Mouse (Mus musculus) midbrain, postnatal 0 days (tissue): ENCODE results near the gene Trmt5. TPM values are rescaled to one million over a fixed set of nuclear protein-coding genes. Genes with fewer than 3 reads are reported as not detected.

Source experiments
- ATAC-seq: fragments of 200-750 bp; cut with Nextera tagmentation; 2 replicates; pipeline ENCODE4 v1.8.0; 2017; ENCODE audit warnings: moderate number of reproducible peaks, mild to moderate bottlenecking, moderate TSS enrichment, moderate library complexity; ENCODE audit not compliant: low FRiP score
- DNase-seq: peaks from one replicate; pipeline ENCODE4 v3.0.0-alpha.2; 2015; ENCODE audit warnings: low spot score
- H3K27ac ChIP-seq: fragments of 300-500 bp; sonication (generic); 2 replicates; pipeline ENCODE4 v1.5.1; 2014; ENCODE audit warnings: low read depth, mild to moderate bottlenecking, low read length, mixed read lengths
- H3K27me3 ChIP-seq: fragments of 300-500 bp; sonication (generic); 2 replicates; pipeline ENCODE4 v1.6.1; 2014; ENCODE audit warnings: low read length, control low read depth, mixed read lengths; ENCODE audit not compliant: insufficient read depth
- H3K36me3 ChIP-seq: fragments of 300-500 bp; sonication (generic); 2 replicates; pipeline ENCODE4 v1.6.1; 2014; ENCODE audit warnings: low read length, control low read depth, mixed read lengths; ENCODE audit not compliant: insufficient read depth
- H3K4me1 ChIP-seq: fragments of 300-500 bp; sonication (generic); 2 replicates; pipeline ENCODE4 v1.6.1; 2014; ENCODE audit warnings: mild to moderate bottlenecking, control low read depth, antibody characterized with exemption, low read length, mixed read lengths; ENCODE audit not compliant: insufficient read depth
- H3K4me2 ChIP-seq: fragments of 300-500 bp; sonication (generic); 2 replicates; pipeline ENCODE4 v1.6.1; 2014; ENCODE audit warnings: low read depth, mild to moderate bottlenecking, low read length, mixed read lengths; ENCODE audit not compliant: poor library complexity, severe bottlenecking
- H3K4me3 ChIP-seq: fragments of 300-500 bp; sonication (generic); 2 replicates; pipeline ENCODE4 v1.5.1; 2014; ENCODE audit warnings: low read depth, mild to moderate bottlenecking, low read length, moderate library complexity
- H3K9ac ChIP-seq: fragments of 300-500 bp; sonication (generic); replicated peaks from 2 replicates; pipeline ENCODE4 v1.6.1; 2014; ENCODE audit warnings: mild to moderate bottlenecking, low read length, moderate library complexity, mixed read lengths; ENCODE audit not compliant: poor library complexity, severe bottlenecking
- H3K9me3 ChIP-seq: fragments of 300-500 bp; sonication (generic); 2 replicates; pipeline ENCODE4 v1.6.1; 2016; ENCODE audit warnings: low read length, control low read depth
- CTCF ChIP-seq: IDR thresholded peaks from 2 replicates; pipeline ENCODE4 v1.5.1; 2016; ENCODE audit warnings: antibody characterized with exemption, mild to moderate bottlenecking
- WGBS: fragments of 180-500 bp; shearing (Covaris S2); extraction: QIAGEN DNeasy Blood & Tissue Kit; methylation state at CpG from one replicate; pipeline ENCODE4 v1.1.7; 2014; 5-methylcytosine and 5-hydroxymethylcytosine counted together
- polyA plus RNA-seq: library from polyadenylated mRNA; unstranded; fragments of >200 nt; fragmentation: Nextera tagmentation; extraction: Ambion mirVana; gene quantifications from 2 replicates; pipeline ENCODE4 v1.2.1, GENCODE M21; 2015
- total RNA-seq: library from RNA; depleted of rRNA; stranded (reverse); fragments of >200 nt; gene quantifications from 2 replicates; pipeline ENCODE4 v1.2.3, GENCODE M21; 2014; rRNA removed

Trmt5 gene
- 9.4 and 12.2 TPM in 2 replicates for total RNA-seq
- 13.4 and 15.9 TPM in 2 replicates for polyA plus RNA-seq

DNA sequence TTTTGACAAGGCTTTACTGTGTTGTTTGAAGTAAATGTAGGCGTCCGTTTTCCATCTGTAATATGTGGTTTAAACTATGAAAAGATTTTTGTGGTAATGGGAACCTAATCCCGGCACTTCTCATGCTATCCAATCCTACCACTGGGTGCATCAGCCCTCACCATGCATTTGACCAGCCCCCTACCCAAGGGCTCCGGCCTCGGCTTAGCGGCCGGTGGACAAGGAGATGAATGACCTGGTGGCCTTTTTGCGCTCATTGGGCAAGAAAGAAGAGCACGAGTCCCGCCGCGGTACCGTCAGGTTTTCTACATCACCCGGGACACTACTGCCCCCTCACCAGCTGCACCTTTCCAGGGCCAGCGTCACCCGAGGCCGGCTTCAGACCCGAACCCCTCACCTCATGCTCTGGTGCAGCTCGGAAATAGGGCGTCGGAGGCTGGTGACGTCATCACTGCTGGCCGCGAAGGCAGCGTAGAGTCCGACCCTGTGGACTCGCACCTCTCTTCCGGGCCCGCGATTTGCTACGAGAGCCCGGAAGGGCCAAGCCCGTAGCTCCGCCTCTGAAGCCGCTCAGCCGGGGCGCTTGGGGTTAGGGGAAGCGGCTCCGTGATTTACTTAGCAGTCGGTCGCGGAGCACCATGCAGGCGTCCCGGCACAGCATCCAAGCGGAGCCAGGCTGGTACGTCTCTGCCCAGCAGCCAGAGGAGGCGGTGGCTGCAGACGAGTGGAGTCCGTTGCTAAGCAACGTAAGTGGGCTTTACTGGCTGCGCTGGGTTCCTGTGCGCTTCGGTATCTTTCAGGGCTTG lies at the start of gene Trmt5, which contains the start of gene Slc38a6:
Gene Trmt5, minus strand, starts transcription at position 424 of the 806 bp plus-strand sequence.
Gene Slc38a6, plus strand, starts transcription at position 493 of the 806 bp plus-strand sequence.
- Histone ChIP-seq H3K9me3 (no peaks in the 10 kb centered on the region), H3K27ac (peak within 1 kb of the TSS; percentile 76), H3K4me2 (peak within 1 kb of the TSS; percentile 64), H3K4me1 (peaks cover 12% of the 10 kb centered on the region; the same call in 1 of the 2 replicates), H3K36me3 (no peaks in the 10 kb centered on the region), H3K27me3 (no peaks in the 10 kb centered on the region), H3K9ac (peak within 1 kb of the TSS; percentile 77), H3K4me3 (peak within 1 kb of the TSS; percentile 70)
- 0 out of 2 replicates have a peak, but pooled peaks have one; percentile 17 for TF ChIP-seq CTCF
- peak; percentile 96 for DNase-seq
- WGBS: under 1% methylated on average over 53 of the region's 53 CpGs
- ATAC-seq: peak; percentile 97

DNA sequence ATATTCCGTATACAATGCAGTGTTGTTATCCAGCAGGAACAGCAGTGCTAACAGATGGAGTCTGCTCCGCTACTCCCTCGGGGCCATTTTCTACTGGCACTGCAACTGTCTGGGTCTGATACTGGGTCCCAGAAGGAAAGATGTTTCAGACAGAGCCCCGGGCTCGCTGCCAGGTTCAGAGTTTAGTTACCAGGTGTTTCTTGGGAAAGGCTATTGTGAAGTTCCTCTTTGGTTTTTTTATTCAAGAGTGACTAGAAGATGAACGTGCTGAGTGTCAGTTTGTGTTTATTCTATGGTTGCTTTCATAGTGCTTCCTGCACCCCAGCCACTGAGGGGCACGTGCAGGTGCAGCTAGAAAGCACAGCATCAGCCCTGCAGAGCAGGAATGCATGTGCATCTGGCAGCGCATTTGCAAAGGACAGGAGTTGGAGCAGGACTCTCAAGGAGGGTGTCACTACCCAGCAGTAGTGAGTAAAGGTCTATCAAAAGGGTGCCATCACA lies 47.6 kb upstream of the Trmt5 start:
- Histone ChIP-seq H3K4me3 (no peak overlapping the region), H3K27me3 (no peaks in the 10 kb centered on the region), H3K36me3 (0 out of 2 replicates have a peak, but pooled peaks cover 2% of the 10 kb centered on the region), H3K27ac (no peak overlapping the region), H3K9me3 (no peaks in the 10 kb centered on the region), H3K4me1 (no peaks in the 10 kb centered on the region), H3K4me2 (no peak overlapping the region), H3K9ac (no peak overlapping the region)
- peak; percentile 62 for DNase-seq
- 55% methylated on average over 8 of the region's 8 CpGs for WGBS
- no peak for ATAC-seq
- TF ChIP-seq CTCF: no peak

DNA sequence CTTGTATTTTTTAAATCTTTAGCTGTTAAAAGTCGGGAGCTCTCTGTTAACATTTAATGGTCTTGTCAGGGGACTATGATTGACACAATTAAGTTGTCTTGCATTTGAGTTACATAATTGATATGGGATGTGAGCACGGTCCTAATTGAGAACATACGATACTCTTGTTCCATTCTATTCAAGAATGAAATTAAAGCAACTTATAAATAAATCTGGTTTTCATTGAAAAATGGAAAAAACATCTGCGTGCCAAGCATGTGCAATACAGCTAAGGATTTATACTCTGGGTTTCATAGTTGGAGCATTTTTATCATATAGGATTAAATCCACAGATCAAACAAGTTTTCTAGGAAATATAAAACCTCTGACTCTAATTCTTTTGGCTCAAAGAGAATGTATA lies 46.2 kb upstream of the Trmt5 start:
- H3K4me2 ChIP-seq: no peak overlapping the region

DNA sequence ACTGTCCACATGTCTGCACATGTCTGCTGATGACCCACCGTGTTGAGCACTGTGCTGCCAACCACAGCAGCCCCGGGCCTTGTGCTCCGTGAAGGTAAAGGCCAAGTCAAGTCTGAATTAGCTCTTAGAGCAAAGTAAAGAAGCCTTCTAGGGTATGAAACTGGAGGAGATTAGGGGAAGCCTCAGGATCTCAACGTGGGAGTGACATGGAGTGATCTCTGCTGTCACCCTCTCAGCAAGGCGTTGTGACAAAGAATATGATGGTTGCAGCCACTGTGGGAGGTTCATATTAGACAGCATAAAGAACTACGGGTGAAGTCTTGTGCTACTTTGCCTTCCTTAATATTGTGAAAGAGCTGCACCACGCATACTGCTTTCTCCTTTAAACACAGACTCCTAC lies 43.7 kb upstream of the Trmt5 start:
- WGBS: 78% methylated on average over 7 of the region's 7 CpGs
- TF ChIP-seq CTCF: no peak

More for the DNA sequence above, 46.2 kb upstream of the Trmt5 start:
- Histone ChIP-seq H3K9ac (no peak overlapping the region), H3K4me1 (no peaks in the 10 kb centered on the region), H3K27me3 (no peaks in the 10 kb centered on the region), H3K36me3 (0 out of 2 replicates have a peak, but pooled peaks cover 2% of the 10 kb centered on the region), H3K4me3 (no peak overlapping the region), H3K27ac (no peak overlapping the region), H3K9me3 (no peaks in the 10 kb centered on the region)
- ATAC-seq: no peak
- TF ChIP-seq CTCF: no peak
- 77% methylated on average over 4 of the region's 4 CpGs for WGBS
- DNase-seq: no peak

DNA sequence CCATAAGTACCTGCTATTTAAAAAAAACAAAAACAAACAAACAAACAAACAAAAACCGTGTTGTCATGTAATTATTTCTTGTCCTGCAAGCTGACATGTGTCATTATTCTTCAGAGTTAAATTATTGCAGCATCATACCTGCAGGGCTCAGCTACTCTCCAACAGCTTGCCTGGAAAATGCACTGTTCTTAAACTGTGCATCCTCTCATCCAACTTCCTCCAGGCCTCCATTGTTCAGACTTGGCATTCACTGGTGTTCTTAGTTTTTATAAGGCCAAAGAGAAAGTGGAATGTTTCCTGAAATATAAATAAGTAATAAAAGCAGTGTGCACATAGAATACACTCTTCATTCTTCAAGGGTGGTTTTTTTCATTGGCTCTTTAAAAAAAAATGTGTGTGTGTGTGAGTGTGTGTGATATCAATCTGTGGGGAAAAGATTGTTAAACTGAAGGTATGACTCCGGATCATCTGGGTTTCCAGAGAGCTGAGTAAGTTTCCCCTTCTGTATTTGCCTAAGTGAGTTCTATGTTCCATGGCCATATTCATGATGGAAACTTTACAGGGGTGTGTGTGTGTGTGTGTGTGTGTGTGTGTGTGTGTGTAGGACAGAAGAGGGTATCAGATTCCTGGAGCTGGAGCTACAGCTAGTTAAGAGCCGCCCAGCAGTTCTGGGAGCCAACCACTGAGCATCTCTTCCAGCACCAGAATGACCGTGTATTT lies 42.1 kb upstream of the Trmt5 start:
- DNase-seq: no peak
- no peak for TF ChIP-seq CTCF
- Histone ChIP-seq H3K9ac (no peak overlapping the region), H3K36me3 (0 out of 2 replicates have a peak, but pooled peaks cover 2% of the 10 kb centered on the region), H3K4me2 (no peak overlapping the region), H3K4me1 (no peaks in the 10 kb centered on the region), H3K27me3 (no peaks in the 10 kb centered on the region), H3K4me3 (no peak overlapping the region), H3K9me3 (no peaks in the 10 kb centered on the region), H3K27ac (no peak overlapping the region)
- 86% methylated on average over 4 of the region's 4 CpGs for WGBS
- no peak for ATAC-seq

More for the DNA sequence above, 43.7 kb upstream of the Trmt5 start:
- Histone ChIP-seq H3K27me3 (no peaks in the 10 kb centered on the region), H3K9me3 (no peaks in the 10 kb centered on the region), H3K4me3 (no peak overlapping the region), H3K27ac (no peak overlapping the region), H3K36me3 (0 out of 2 replicates have a peak, but pooled peaks cover 2% of the 10 kb centered on the region), H3K9ac (no peak overlapping the region), H3K4me2 (no peak overlapping the region), H3K4me1 (no peaks in the 10 kb centered on the region)
- DNase-seq: no peak
- ATAC-seq: no peak
